Mouse (Mus musculus) splenic B cell, adult 2 months (primary cell): ENCODE results near the gene Gm49450.
"Not testable (repeated sequence)": the region's sequence is repeated elsewhere in the genome, so short reads cannot be mapped to it uniquely, and the experiment has no call there.

ENCODE experiments used
- DNase-seq: peaks from one replicate; pipeline ENCODE4 v3.0.0-alpha.2; 2011; ENCODE audit warnings: low read depth, low spot score
- H3K27me3 ChIP-seq: 2 replicates; pipeline ENCODE4 v1.6.1; 2012; ENCODE audit warnings: mild to moderate bottlenecking, low read length, moderate library complexity, mixed read lengths; ENCODE audit not compliant: control insufficient read depth, poor library complexity, insufficient read depth, severe bottlenecking
- H3K36me3 ChIP-seq: 2 replicates; pipeline ENCODE4 v1.6.1; 2012; ENCODE audit warnings: mild to moderate bottlenecking, low read length, moderate library complexity, mixed read lengths; ENCODE audit not compliant: control insufficient read depth, poor library complexity, insufficient read depth, severe bottlenecking

The Gm49450 gene

GRCm38 (mm10) chr15:98976763-98977758, 23.7 kb upstream of the Gm49450 start:
- no peak for DNase-seq

GRCm38 (mm10) chr15:98973015-98973614, 19.8 kb upstream of the Gm49450 start:
- DNase-seq, result peak; percentile 43
- no peaks in the 10 kb centered on the region for H3K27me3 ChIP-seq
- H3K36me3 ChIP-seq, result no peaks in the 10 kb centered on the region

More at GRCm38 (mm10) chr15:98976763-98977758, 23.7 kb upstream of the Gm49450 start:
- Histone ChIP-seq H3K36me3 (no peaks in the 10 kb centered on the region), H3K27me3 (no peaks in the 10 kb centered on the region)

GRCm38 (mm10) chr15:98971576-98972320, 18.4 kb upstream of the Gm49450 start:
- DNase-seq, H3K36me3 ChIP-seq, H3K27me3 ChIP-seq: not testable (repeated sequence)

GRCm38 (mm10) chr15:98971111-98971510, 17.8 kb upstream of the Gm49450 start:
- DNase-seq, result peak; percentile 20
- Histone ChIP-seq H3K27me3 (no peaks in the 10 kb centered on the region), H3K36me3 (no peaks in the 10 kb centered on the region)

GRCm38 (mm10) chr15:98969372-98970101, 16.2 kb upstream of the Gm49450 start:
- no peaks in the 10 kb centered on the region for H3K27me3 ChIP-seq
- H3K36me3 ChIP-seq, result no peaks in the 10 kb centered on the region
- DNase-seq, result peak; percentile 29

- no peaks in the 10 kb centered on the region for H3K27me3 ChIP-seq
- no peaks in the 10 kb centered on the region for H3K36me3 ChIP-seq
- DNase-seq, result no peak
Measured at GRCm38 (mm10) chr15:98968701-98969371, 15.5 kb upstream of the Gm49450 start.

GRCm38 (mm10) chr15:98959531-98959930, 6.2 kb upstream of the Gm49450 start:
- Histone ChIP-seq H3K27me3 (no peaks in the 10 kb centered on the region), H3K36me3 (no peaks in the 10 kb centered on the region)
- no peak for DNase-seq

GRCm38 (mm10) chr15:98958901-98959420, 5.6 kb upstream of the Gm49450 start:
- DNase-seq, result no peak
- no peaks in the 10 kb centered on the region for H3K36me3 ChIP-seq
- H3K27me3 ChIP-seq, result no peaks in the 10 kb centered on the region

- Histone ChIP-seq H3K36me3 (no peaks in the 10 kb centered on the region), H3K27me3 (no peaks in the 10 kb centered on the region)
- no peak for DNase-seq
Measured at GRCm38 (mm10) chr15:98957475-98957874, 4.1 kb upstream of the Gm49450 start.

GRCm38 (mm10) chr15:98956000-98956399, 2.6 kb upstream of the Gm49450 start:
- no peaks in the 10 kb centered on the region for H3K36me3 ChIP-seq
- DNase-seq, result no peak
- no peaks in the 10 kb centered on the region for H3K27me3 ChIP-seq

GRCm38 (mm10) chr15:98955324-98955723, 2.0 kb upstream of the Gm49450 start:
- no peaks in the 10 kb centered on the region for H3K27me3 ChIP-seq
- no peaks in the 10 kb centered on the region for H3K36me3 ChIP-seq
- DNase-seq, result no peak

- Histone ChIP-seq H3K36me3 (no peaks in the 10 kb centered on the region), H3K27me3 (no peaks in the 10 kb centered on the region)
- DNase-seq, result no peak
Measured at GRCm38 (mm10) chr15:98954425-98955253, 1.3 kb upstream of the Gm49450 start.

- H3K36me3 ChIP-seq, result no peaks in the 10 kb centered on the region
- no peaks in the 10 kb centered on the region for H3K27me3 ChIP-seq
- DNase-seq, result no peak
Measured at GRCm38 (mm10) chr15:98952751-98953400, 475 bp downstream of the Gm49450 start.
